ENCODE assay signal across 16 mouse cellular contexts in the genomic region with DNA sequence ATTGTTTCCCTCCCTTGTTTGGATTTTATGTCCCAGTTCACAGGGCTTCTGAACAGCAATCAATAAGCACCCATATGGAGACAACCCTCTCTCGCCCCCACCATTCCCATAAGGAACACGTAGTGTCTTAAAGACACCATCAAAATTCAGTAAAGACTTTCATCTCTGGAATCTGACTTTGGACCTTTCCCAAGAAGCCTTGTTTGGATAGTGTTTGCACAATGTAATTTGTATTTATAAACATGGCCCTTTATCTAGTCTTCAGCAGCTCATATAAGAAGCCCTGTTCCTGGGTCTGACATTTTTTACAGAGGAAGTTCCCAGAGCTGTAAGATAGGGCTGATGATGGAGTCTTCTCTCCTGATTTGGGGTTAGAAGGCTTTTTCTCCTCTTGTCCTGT.
DNase-seq lines count a peak whose midpoint lies in the region; ATAC-seq and TF ChIP-seq lines count a peak whose summit lies in the region.
"Had no signal": no experiment of that assay in that cellular context is flagged by ENCODE, and none has a peak within 500 bp of the region (broad histone marks: within the 10 kb centered on the region; RNA-seq: fewer than 3 reads in every experiment).

No protein-coding gene starts in this region.

- H3K4me3 ChIP-seq in hindbrain, embryonic 15.5 days = no peak overlapping the region
- no peak overlapping the region for H3K4me3 ChIP-seq in hindbrain, postnatal 0 days (ENCODE audit: low read length)
- no peak overlapping the region for H3K4me3 ChIP-seq in lung, embryonic 14.5 days (ENCODE audit: low read depth, low read length)
- no peak overlapping the region for H3K4me3 ChIP-seq in neural tube, embryonic 13.5 days
- H3K4me3 ChIP-seq: liver, embryonic 12.5 days; neural tube, embryonic 15.5 days had no signal

- H3K4me1 ChIP-seq in hindbrain, embryonic 15.5 days (replicated peaks) = peaks cover 10% of the 10 kb centered on the region
- H3K4me1 ChIP-seq in hindbrain, postnatal 0 days (ENCODE audit: insufficient read depth, low read length) = 0 out of 2 replicates have a peak, but pooled peaks cover 12% of the 10 kb centered on the region
- H3K4me1 ChIP-seq in lung, embryonic 14.5 days (ENCODE audit: insufficient read depth) = peaks cover 12% of the 10 kb centered on the region; the same call in 1 of the 2 replicates
- peaks cover 20% of the 10 kb centered on the region for H3K4me1 ChIP-seq in neural tube, embryonic 13.5 days (replicated peaks)
- H3K4me1 ChIP-seq: liver, embryonic 12.5 days; neural tube, embryonic 15.5 days had no signal

- peak overlapping the region; percentile 31 for H3K27ac ChIP-seq in hindbrain, embryonic 15.5 days (replicated peaks)
- H3K27ac ChIP-seq in hindbrain, postnatal 0 days = no peak overlapping the region
- peak overlapping the region; percentile 81 for H3K27ac ChIP-seq in lung, embryonic 14.5 days (ENCODE audit: low read depth)
- 0 out of 2 replicates have a peak overlapping the region, but pooled peaks have one; percentile 20 for H3K27ac ChIP-seq in neural tube, embryonic 13.5 days (replicated peaks)
- H3K27ac ChIP-seq: liver, embryonic 12.5 days; neural tube, embryonic 15.5 days had no signal

- no peaks in the 10 kb centered on the region for H3K9me3 ChIP-seq in hindbrain, embryonic 15.5 days
- H3K9me3 ChIP-seq in hindbrain, postnatal 0 days (ENCODE audit: low read length) = no peaks in the 10 kb centered on the region
- no peaks in the 10 kb centered on the region for H3K9me3 ChIP-seq in lung, embryonic 14.5 days (ENCODE audit: low read depth, low read length)
- no peaks in the 10 kb centered on the region for H3K9me3 ChIP-seq in neural tube, embryonic 13.5 days
- H3K9me3 ChIP-seq: liver, embryonic 12.5 days; neural tube, embryonic 15.5 days had no signal

- H3K4me2 ChIP-seq in hindbrain, embryonic 15.5 days = no peak overlapping the region
- no peak overlapping the region for H3K4me2 ChIP-seq in hindbrain, postnatal 0 days (ENCODE audit: low read depth, low read length)
- peak overlapping the region; percentile 43; the same call in 1 of the 2 replicates for H3K4me2 ChIP-seq in lung, embryonic 14.5 days
- no peak overlapping the region for H3K4me2 ChIP-seq in neural tube, embryonic 13.5 days
- H3K4me2 ChIP-seq: liver, embryonic 12.5 days; neural tube, embryonic 15.5 days had no signal

- H3K36me3 ChIP-seq in hindbrain, embryonic 15.5 days = no peaks in the 10 kb centered on the region
- no peaks in the 10 kb centered on the region for H3K36me3 ChIP-seq in hindbrain, postnatal 0 days (ENCODE audit: insufficient read depth, low read length)
- no peaks in the 10 kb centered on the region for H3K36me3 ChIP-seq in lung, embryonic 14.5 days (ENCODE audit: insufficient read depth)
- no peaks in the 10 kb centered on the region for H3K36me3 ChIP-seq in neural tube, embryonic 13.5 days
- H3K36me3 ChIP-seq: liver, embryonic 12.5 days; neural tube, embryonic 15.5 days had no signal

- WGBS in hindbrain, embryonic 15.5 days = 67% methylated on average over 2 of the region's 2 CpGs
- WGBS in hindbrain, postnatal 0 days = 53% methylated on average over 2 of the region's 2 CpGs
- WGBS in lung, embryonic 14.5 days = 36% methylated on average over 2 of the region's 2 CpGs
- 68% methylated on average over 2 of the region's 2 CpGs for WGBS in neural tube, embryonic 13.5 days

- ATAC-seq in hindbrain, embryonic 15.5 days (ENCODE audit: low FRiP score, low read depth) = no peak
- no peak for ATAC-seq in hindbrain, postnatal 0 days
- ATAC-seq in lung, embryonic 14.5 days (ENCODE audit: insufficient read depth) = peak; percentile 89
- no peak for ATAC-seq in neural tube, embryonic 13.5 days (ENCODE audit: low read depth)
- ATAC-seq: activated CD4-positive, CD25-positive, alpha-beta regulatory T cell, adult 4 months; liver, embryonic 12.5 days; Patski had no signal

- H3K27me3 ChIP-seq in hindbrain, embryonic 15.5 days = no peaks in the 10 kb centered on the region
- H3K27me3 ChIP-seq in hindbrain, postnatal 0 days (ENCODE audit: insufficient read depth, low read length) = no peaks in the 10 kb centered on the region
- H3K27me3 ChIP-seq in lung, embryonic 14.5 days (ENCODE audit: insufficient read depth, low read length) = no peaks in the 10 kb centered on the region
- no peaks in the 10 kb centered on the region for H3K27me3 ChIP-seq in neural tube, embryonic 13.5 days
- H3K27me3 ChIP-seq: liver, embryonic 12.5 days; neural tube, embryonic 15.5 days had no signal

- H3K9ac ChIP-seq in hindbrain, embryonic 15.5 days = no peak overlapping the region
- H3K9ac ChIP-seq in hindbrain, postnatal 0 days (replicated peaks; ENCODE audit: low read length) = no peak overlapping the region
- H3K9ac ChIP-seq in lung, embryonic 14.5 days = no peak overlapping the region
- H3K9ac ChIP-seq in neural tube, embryonic 13.5 days = no peak overlapping the region
- H3K9ac ChIP-seq: liver, embryonic 12.5 days; neural tube, embryonic 15.5 days had no signal

- no peak for DNase-seq in hindbrain, postnatal 0 days (ENCODE audit: low spot score)
- peak; percentile 90 for DNase-seq in lung, embryonic 14.5 days
- no peak for DNase-seq in lung, adult 18-20 months
- DNase-seq in neural tube, embryonic 10.5 days (ENCODE audit: extremely low spot score, low spot score) = no peak
- DNase-seq in yolk sac, embryonic 10.5 days (ENCODE audit: low spot score) = peak; percentile 21
- DNase-seq in left cerebral cortex, postnatal 10 days (ENCODE audit: extremely low spot score in 1 of 2, low spot score in 2 of 2) = no peak
- DNase-seq: adrenal gland, postnatal 14 days; gastrocnemius, postnatal 10 days; heart, adult 18-20 months; thymus, postnatal 4 days had no signal

- no peak for TF ChIP-seq CTCF in hindbrain, postnatal 0 days (IDR thresholded peaks at IDR 0.05; ENCODE audit: low read depth)
- no peak for TF ChIP-seq CTCF in lung, embryonic 14.5 days (IDR thresholded peaks at IDR 0.05; ENCODE audit: low read depth)

- intact Hi-C loops in left cerebral cortex, postnatal 10 days (cut with DNase I) = no loop called here

Comparison
In these comparisons a context has a peak if more than half of its experiments do, and no peak if none do; other contexts are left out.
1. DNase-seq: peak in lung, embryonic 14.5 days (single experiment) and yolk sac, embryonic 10.5 days (single experiment); none in hindbrain, postnatal 0 days (single experiment), lung, adult 18-20 months (0 of 2), neural tube, embryonic 10.5 days (single experiment) and left cerebral cortex, postnatal 10 days (0 of 2).